Mouse (Mus musculus) limb, embryonic 13.5 days (tissue): ENCODE results near the gene Wdr49. TPM values are rescaled to one million over a fixed set of nuclear protein-coding genes. Genes with fewer than 3 reads are reported as not detected.
A peak's percentile ranks its signal among the peaks of the same experiment; 100 is the strongest.

Experiments used
- ATAC-seq: fragments of 200-750 bp; cut with Nextera tagmentation; 2 replicates; pipeline ENCODE4 v1.8.0; 2017; ENCODE audit warnings: low read depth, moderate number of reproducible peaks, moderate TSS enrichment; ENCODE audit not compliant: low FRiP score
- H3K27ac ChIP-seq: fragments of 300-500 bp; sonication (generic); 2 replicates; pipeline ENCODE4 v1.5.1; 2015; ENCODE audit warnings: inconsistent platforms, mild to moderate bottlenecking, moderate library complexity
- H3K27me3 ChIP-seq: fragments of 300-500 bp; sonication (generic); 2 replicates; pipeline ENCODE4 v1.6.1; 2015; ENCODE audit warnings: mild to moderate bottlenecking, inconsistent platforms
- H3K36me3 ChIP-seq: fragments of 300-500 bp; sonication (generic); 2 replicates; pipeline ENCODE4 v1.6.1; 2015; ENCODE audit warnings: inconsistent platforms, mild to moderate bottlenecking, moderate library complexity
- H3K4me1 ChIP-seq: fragments of 300-500 bp; sonication (generic); 2 replicates; pipeline ENCODE4 v1.6.1; 2015; ENCODE audit warnings: inconsistent platforms
- H3K4me2 ChIP-seq: fragments of 300-500 bp; sonication (generic); replicated peaks from 2 replicates; pipeline ENCODE4 v1.6.1; 2015; ENCODE audit warnings: inconsistent platforms, mild to moderate bottlenecking, moderate library complexity
- H3K4me3 ChIP-seq: fragments of 300-500 bp; sonication (generic); 2 replicates; pipeline ENCODE4 v1.5.1; 2015; ENCODE audit warnings: moderate library complexity, mild to moderate bottlenecking, inconsistent platforms
- H3K9ac ChIP-seq: fragments of 300-500 bp; sonication (generic); 2 replicates; pipeline ENCODE4 v1.6.1; 2015; ENCODE audit warnings: mild to moderate bottlenecking, inconsistent platforms
- H3K9me3 ChIP-seq: fragments of 300-500 bp; sonication (generic); 2 replicates; pipeline ENCODE4 v1.6.1; 2016; ENCODE audit warnings: inconsistent platforms
- WGBS: fragments of 180-500 bp; shearing (Covaris S2); methylation state at CpG from one replicate; pipeline ENCODE4 v1.1.7; 2015; 5-methylcytosine and 5-hydroxymethylcytosine counted together
- polyA plus RNA-seq: library from polyadenylated mRNA; unstranded; fragments of >200 nt; fragmentation: Nextera tagmentation; extraction: Ambion mirVana; gene quantifications from 2 replicates; pipeline ENCODE4 v1.2.1, GENCODE M21; 2015

The Wdr49 gene
- not detected in 2 replicates for polyA plus RNA-seq

GRCm38 (mm10) chr3:75482056-75482455 is at the start of gene Wdr49:
Gene Wdr49, minus strand, starts transcription at chr3:75482156.
- ATAC-seq, result no peak
- no peak within 1 kb of the TSS for H3K9ac ChIP-seq
- no peak within 1 kb of the TSS for H3K4me3 ChIP-seq
- H3K27ac ChIP-seq, result no peak within 1 kb of the TSS
- H3K9me3 ChIP-seq, result no peaks in the 10 kb centered on the region
- no peak within 1 kb of the TSS for H3K4me2 ChIP-seq
- WGBS, result 81% methylated on average over 2 of the region's 2 CpGs
- H3K4me1 ChIP-seq, result no peaks in the 10 kb centered on the region
- H3K36me3 ChIP-seq, result no peaks in the 10 kb centered on the region
- no peaks in the 10 kb centered on the region for H3K27me3 ChIP-seq

- Histone ChIP-seq H3K4me1 (no peaks in the 10 kb centered on the region), H3K4me3 (no peak overlapping the region), H3K36me3 (peaks cover 24% of the 10 kb centered on the region), H3K9me3 (no peaks in the 10 kb centered on the region), H3K4me2 (no peak overlapping the region), H3K27ac (no peak overlapping the region), H3K9ac (no peak overlapping the region), H3K27me3 (no peaks in the 10 kb centered on the region)
- ATAC-seq, result no peak
- 89% methylated on average over 3 of the region's 3 CpGs for WGBS
Measured at GRCm38 (mm10) chr3:75531074-75531473, 49.1 kb upstream of the Wdr49 start.

GRCm38 (mm10) chr3:75522527-75522926 is 40.6 kb upstream of the Wdr49 start:
- Histone ChIP-seq H3K4me2 (no peak overlapping the region), H3K9me3 (no peaks in the 10 kb centered on the region), H3K4me3 (no peak overlapping the region), H3K36me3 (peaks cover 50% of the 10 kb centered on the region), H3K4me1 (no peaks in the 10 kb centered on the region), H3K27me3 (no peaks in the 10 kb centered on the region), H3K9ac (no peak overlapping the region), H3K27ac (no peak overlapping the region)
- no peak for ATAC-seq
- WGBS, result 90% methylated on average over 1 of the region's 1 CpGs

- H3K4me1 ChIP-seq, result no peaks in the 10 kb centered on the region
- H3K36me3 ChIP-seq, result peaks cover 39% of the 10 kb centered on the region
- H3K4me2 ChIP-seq, result no peak overlapping the region
- no peaks in the 10 kb centered on the region for H3K9me3 ChIP-seq
- ATAC-seq, result no peak
- WGBS, result 85% methylated on average over 2 of the region's 2 CpGs
- H3K27ac ChIP-seq, result no peak overlapping the region
- H3K4me3 ChIP-seq, result no peak overlapping the region
- H3K27me3 ChIP-seq, result no peaks in the 10 kb centered on the region
- H3K9ac ChIP-seq, result no peak overlapping the region
Measured at GRCm38 (mm10) chr3:75521314-75521713, 39.4 kb upstream of the Wdr49 start.

- 31% methylated on average over 7 of the region's 7 CpGs for WGBS
- H3K36me3 ChIP-seq, result peaks cover 28% of the 10 kb centered on the region
- no peak for ATAC-seq
- H3K4me1 ChIP-seq, result no peaks in the 10 kb centered on the region
- H3K9ac ChIP-seq, result no peak overlapping the region
- H3K27me3 ChIP-seq, result no peaks in the 10 kb centered on the region
- no peak overlapping the region for H3K27ac ChIP-seq
- H3K4me3 ChIP-seq, result no peak overlapping the region
- H3K9me3 ChIP-seq, result no peaks in the 10 kb centered on the region
- H3K4me2 ChIP-seq, result no peak overlapping the region
Measured at GRCm38 (mm10) chr3:75517631-75518250, 35.8 kb upstream of the Wdr49 start.

GRCm38 (mm10) chr3:75498961-75499960 is 17.3 kb upstream of the Wdr49 start:
- Histone ChIP-seq H3K4me2 (no peak overlapping the region), H3K4me3 (no peak overlapping the region), H3K9ac (no peak overlapping the region), H3K27me3 (no peaks in the 10 kb centered on the region), H3K9me3 (no peaks in the 10 kb centered on the region), H3K4me1 (no peaks in the 10 kb centered on the region), H3K27ac (no peak overlapping the region), H3K36me3 (no peaks in the 10 kb centered on the region)
- ATAC-seq, result no peak
- WGBS, result 75% methylated on average over 7 of the region's 7 CpGs

GRCm38 (mm10) chr3:75492913-75493312 is 11.0 kb upstream of the Wdr49 start:
- Histone ChIP-seq H3K27ac (no peak overlapping the region; the same call in 1 of the 2 replicates), H3K4me2 (no peak overlapping the region), H3K4me1 (0 out of 2 replicates have a peak, but pooled peaks cover 2% of the 10 kb centered on the region), H3K9me3 (no peaks in the 10 kb centered on the region), H3K9ac (no peak overlapping the region), H3K27me3 (no peaks in the 10 kb centered on the region), H3K4me3 (no peak overlapping the region), H3K36me3 (no peaks in the 10 kb centered on the region)
- WGBS, result 22% methylated on average over 3 of the region's 3 CpGs
- peak; percentile 75; the same call in 1 of the 2 replicates for ATAC-seq

- no peaks in the 10 kb centered on the region for H3K4me1 ChIP-seq
- no peak overlapping the region for H3K4me3 ChIP-seq
- no peak overlapping the region for H3K4me2 ChIP-seq
- no peaks in the 10 kb centered on the region for H3K36me3 ChIP-seq
- no peaks in the 10 kb centered on the region for H3K27me3 ChIP-seq
- no peak overlapping the region for H3K27ac ChIP-seq
- H3K9ac ChIP-seq, result no peak overlapping the region
- no peaks in the 10 kb centered on the region for H3K9me3 ChIP-seq
- no peak for ATAC-seq
- 71% methylated on average over 7 of the region's 7 CpGs for WGBS
Measured at GRCm38 (mm10) chr3:75475106-75475505, 6.8 kb downstream of the Wdr49 start.

GRCm38 (mm10) chr3:75474657-75475056 is 7.3 kb downstream of the Wdr49 start:
- ATAC-seq, result no peak
- Histone ChIP-seq H3K27me3 (no peaks in the 10 kb centered on the region), H3K4me1 (no peaks in the 10 kb centered on the region), H3K27ac (no peak overlapping the region), H3K9ac (no peak overlapping the region), H3K4me2 (no peak overlapping the region), H3K36me3 (no peaks in the 10 kb centered on the region), H3K9me3 (no peaks in the 10 kb centered on the region), H3K4me3 (no peak overlapping the region)
- WGBS, result 89% methylated on average over 7 of the region's 7 CpGs

GRCm38 (mm10) chr3:75468154-75468553 is 13.8 kb downstream of the Wdr49 start:
- Histone ChIP-seq H3K4me1 (no peaks in the 10 kb centered on the region), H3K27ac (no peak overlapping the region), H3K36me3 (no peaks in the 10 kb centered on the region), H3K4me3 (no peak overlapping the region), H3K9ac (no peak overlapping the region), H3K9me3 (no peaks in the 10 kb centered on the region), H3K27me3 (no peaks in the 10 kb centered on the region), H3K4me2 (no peak overlapping the region)
- 84% methylated on average over 7 of the region's 7 CpGs for WGBS
- no peak for ATAC-seq

- Histone ChIP-seq H3K9me3 (no peaks in the 10 kb centered on the region), H3K36me3 (no peaks in the 10 kb centered on the region), H3K27ac (no peak overlapping the region), H3K9ac (no peak overlapping the region), H3K27me3 (no peaks in the 10 kb centered on the region), H3K4me1 (no peaks in the 10 kb centered on the region), H3K4me2 (no peak overlapping the region), H3K4me3 (no peak overlapping the region)
- WGBS, result 41% methylated on average over 4 of the region's 4 CpGs
- no peak for ATAC-seq
Measured at GRCm38 (mm10) chr3:75430564-75431181, 51.3 kb downstream of the Wdr49 start.

- no peak overlapping the region for H3K9ac ChIP-seq
- H3K4me2 ChIP-seq, result no peak overlapping the region
- no peaks in the 10 kb centered on the region for H3K27me3 ChIP-seq
- H3K4me3 ChIP-seq, result no peak overlapping the region
- H3K4me1 ChIP-seq, result no peaks in the 10 kb centered on the region
- ATAC-seq, result no peak
- no peaks in the 10 kb centered on the region for H3K36me3 ChIP-seq
- H3K27ac ChIP-seq, result no peak overlapping the region
- 87% methylated on average over 4 of the region's 4 CpGs for WGBS
- no peaks in the 10 kb centered on the region for H3K9me3 ChIP-seq
Measured at GRCm38 (mm10) chr3:75395918-75396317, 86.0 kb downstream of the Wdr49 start.
